Mouse (Mus musculus) intestine, embryonic 15.5 days (tissue): ENCODE measurements around the gene Slc28a1. TPM values are rescaled to one million over a fixed set of nuclear protein-coding genes. Genes with fewer than 3 reads are reported as not detected.

ENCODE experiments used
- polyA plus RNA-seq: library from polyadenylated mRNA; unstranded; fragments of >200 nt; fragmentation: Nextera tagmentation; extraction: Ambion mirVana; gene quantifications from 2 replicates; pipeline ENCODE4 v1.2.1, GENCODE M21; 2015

Slc28a1 gene
- polyA plus RNA-seq, 1 experiment from 2014 or later, result 5.1 TPM

Other genes with a start within 250 kb of the Slc28a1 start
- 32.8 and 35.7 TPM in 2 replicates for gene Wdr73, start 213.5 kb upstream of the Slc28a1 start, polyA plus RNA-seq
- 4.5 and 4.6 TPM in 2 replicates for gene Nmb, start 209.7 kb upstream of the Slc28a1 start, polyA plus RNA-seq
- 246 and 254 TPM in 2 replicates for gene Sec11a, start 167.0 kb upstream of the Slc28a1 start, polyA plus RNA-seq
- 9.8 and 10.7 TPM in 2 replicates for gene Zfp592, start 121.1 kb upstream of the Slc28a1 start, polyA plus RNA-seq
- gene Alpk3, start 57.2 kb upstream of the Slc28a1 start, polyA plus RNA-seq, result 4.0 and 5.2 TPM in 2 replicates
- gene Pde8a, start 98.8 kb downstream of the Slc28a1 start, polyA plus RNA-seq, result 2.7 and 3.3 TPM in 2 replicates
- gene Rps17, start 230.5 kb downstream of the Slc28a1 start, polyA plus RNA-seq, result 1,243 and 1,274 TPM in 2 replicates